Comparison of ENCODE assay signal across 8 mouse cellular contexts in the genomic region with DNA sequence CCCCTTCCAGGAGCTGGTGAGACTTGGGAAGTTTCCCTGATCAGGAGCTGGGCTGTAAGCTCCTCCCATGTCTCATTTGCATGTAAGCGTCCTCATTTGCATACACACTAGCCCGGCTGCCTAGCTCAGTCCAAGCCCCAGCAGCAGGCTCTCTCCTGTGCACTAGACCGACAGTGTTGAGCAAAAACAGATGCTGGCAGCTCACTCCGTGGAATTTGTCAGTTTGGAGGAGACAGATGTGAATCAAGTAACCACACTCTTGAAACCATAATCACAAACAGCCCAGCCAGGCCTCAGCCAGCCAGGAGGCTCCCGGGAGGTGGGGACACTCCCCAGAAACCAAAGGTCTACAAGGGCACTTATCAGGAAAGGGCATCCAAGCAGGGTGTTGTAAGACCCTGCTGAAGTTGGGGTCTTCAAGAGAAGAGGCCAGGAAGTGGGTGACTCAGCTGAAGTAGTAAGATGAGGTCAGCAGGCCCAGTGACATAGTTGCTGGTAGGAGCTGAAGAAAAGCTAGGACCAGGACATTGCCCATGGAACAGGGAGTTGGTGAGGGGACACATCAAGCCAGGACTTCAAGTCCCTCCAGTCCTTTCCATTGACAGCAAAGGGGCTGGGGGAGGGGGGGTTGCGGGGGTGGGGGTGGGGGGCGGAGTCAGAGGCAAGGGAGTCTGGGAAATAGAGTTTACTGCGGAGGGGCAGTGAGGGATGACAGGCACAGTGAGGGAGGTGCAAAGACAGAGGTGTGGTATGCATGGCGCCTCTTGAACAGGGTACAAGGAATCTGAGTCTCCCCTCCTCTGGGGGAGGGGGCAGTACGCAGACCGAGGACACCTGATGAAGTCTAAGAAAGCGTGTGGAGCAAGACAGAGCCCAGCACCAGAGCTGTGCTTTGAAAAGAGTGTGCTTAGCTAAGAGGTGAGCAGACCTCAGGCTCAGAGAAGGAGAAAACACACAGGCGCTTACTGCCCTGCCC. TPM values are rescaled to one million over a fixed set of nuclear protein-coding genes. Genes with fewer than 3 reads are reported as not detected.
DNase-seq lines count a peak whose midpoint lies in the region; ATAC-seq and TF ChIP-seq lines count a peak whose summit lies in the region.

No protein-coding gene starts in this region.

- peak; percentile 84 for ATAC-seq in embryonic facial prominence, embryonic 11.5 days (replicated peaks; ENCODE audit: insufficient number of reproducible peaks, low FRiP score, low TSS enrichment, low read depth)
- peak; percentile 67 for ATAC-seq in heart, postnatal 0 days (ENCODE audit: insufficient read depth, low read depth)
- 0 out of 2 replicates have a peak, but pooled peaks have one; percentile 39 for ATAC-seq in midbrain, postnatal 0 days (ENCODE audit: low FRiP score)

- peak overlapping the region; percentile 10 for H3K4me2 ChIP-seq in embryonic facial prominence, embryonic 11.5 days (ENCODE audit: low read depth, low read length)
- no peak overlapping the region for H3K4me2 ChIP-seq in heart, postnatal 0 days (ENCODE audit: low read depth, low read length)
- no peak overlapping the region for H3K4me2 ChIP-seq in midbrain, postnatal 0 days (ENCODE audit: low read depth, low read length, poor library complexity, severe bottlenecking)

- TF ChIP-seq CTCF in heart, postnatal 0 days (IDR thresholded peaks at IDR 0.05; ENCODE audit: low read depth): no peak
- TF ChIP-seq CTCF in midbrain, postnatal 0 days (IDR thresholded peaks at IDR 0.05): no peak

- H3K27ac ChIP-seq in embryonic facial prominence, embryonic 11.5 days (replicated peaks; ENCODE audit: low read depth, low read length): peak overlapping the region; percentile 75
- peak overlapping the region; percentile 74 for H3K27ac ChIP-seq in heart, postnatal 0 days (ENCODE audit: low read depth)
- H3K27ac ChIP-seq in midbrain, postnatal 0 days (ENCODE audit: low read depth, low read length): no peak overlapping the region

- peak overlapping the region; percentile 37 for H3K9ac ChIP-seq in embryonic facial prominence, embryonic 11.5 days (replicated peaks; ENCODE audit: low read length)
- H3K9ac ChIP-seq in heart, postnatal 0 days (replicated peaks; ENCODE audit: low read depth, low read length): no peak overlapping the region; the same call in 1 of the 2 replicates
- H3K9ac ChIP-seq in midbrain, postnatal 0 days (replicated peaks; ENCODE audit: low read length, poor library complexity, severe bottlenecking): no peak overlapping the region

- H3K4me1 ChIP-seq in embryonic facial prominence, embryonic 11.5 days (ENCODE audit: control insufficient read depth, insufficient read depth, low read length): peaks cover 15% of the 10 kb centered on the region
- peaks cover 17% of the 10 kb centered on the region for H3K4me1 ChIP-seq in heart, postnatal 0 days (ENCODE audit: control insufficient read depth, insufficient read depth)
- no peaks in the 10 kb centered on the region; the same call in 1 of the 2 replicates for H3K4me1 ChIP-seq in midbrain, postnatal 0 days (ENCODE audit: insufficient read depth, low read length)

- WGBS in embryonic facial prominence, embryonic 11.5 days: 15% methylated on average over 13 of the region's 13 CpGs
- 29% methylated on average over 13 of the region's 13 CpGs for WGBS in heart, postnatal 0 days
- WGBS in midbrain, postnatal 0 days: 25% methylated on average over 12 of the region's 13 CpGs

- no peaks in the 10 kb centered on the region for H3K27me3 ChIP-seq in embryonic facial prominence, embryonic 11.5 days (ENCODE audit: control insufficient read depth, insufficient read depth, low read length)
- no peaks in the 10 kb centered on the region for H3K27me3 ChIP-seq in heart, postnatal 0 days (ENCODE audit: control insufficient read depth, insufficient read depth, low read length)
- H3K27me3 ChIP-seq in midbrain, postnatal 0 days (ENCODE audit: insufficient read depth, low read length): no peaks in the 10 kb centered on the region

- no peaks in the 10 kb centered on the region for H3K9me3 ChIP-seq in embryonic facial prominence, embryonic 11.5 days (replicated peaks; ENCODE audit: control insufficient read depth, low read length)
- H3K9me3 ChIP-seq in heart, postnatal 0 days (replicated peaks; ENCODE audit: control insufficient read depth, low read length): no peaks in the 10 kb centered on the region
- no peaks in the 10 kb centered on the region for H3K9me3 ChIP-seq in midbrain, postnatal 0 days (ENCODE audit: low read length)

- no peak overlapping the region for H3K4me3 ChIP-seq in embryonic facial prominence, embryonic 11.5 days (ENCODE audit: low read depth, low read length)
- no peak overlapping the region for H3K4me3 ChIP-seq in heart, postnatal 0 days (ENCODE audit: low read depth, low read length)
- no peak overlapping the region for H3K4me3 ChIP-seq in midbrain, postnatal 0 days (ENCODE audit: low read depth, low read length)

- DNase-seq in MEL-GATA-1-ER (ENCODE audit: extremely low read depth, low read depth): peak; percentile 16
- DNase-seq in embryonic facial prominence, embryonic 11.5 days (ENCODE audit: low spot score): peak; percentile 93
- peak; percentile 71 for DNase-seq in heart, postnatal 0 days (ENCODE audit: low spot score)
- DNase-seq in kidney, postnatal 4 days: peak; percentile 69 to 78
- peak; percentile 71 for DNase-seq in midbrain, postnatal 0 days (ENCODE audit: low spot score)
- no peak for DNase-seq in right cerebral cortex, postnatal 36 days (ENCODE audit: low spot score in 2 of 2)
- no peak for DNase-seq in spleen, postnatal 36 days (ENCODE audit: low spot score in 2 of 2)
- no peak for DNase-seq in adrenal gland, postnatal 4 days (ENCODE audit: low spot score in 2 of 2)

- no peaks in the 10 kb centered on the region for H3K36me3 ChIP-seq in embryonic facial prominence, embryonic 11.5 days (replicated peaks; ENCODE audit: control insufficient read depth, insufficient read depth, low read depth, low read length)
- H3K36me3 ChIP-seq in heart, postnatal 0 days (replicated peaks; ENCODE audit: control insufficient read depth, insufficient read depth, low read length): no peaks in the 10 kb centered on the region
- no peaks in the 10 kb centered on the region for H3K36me3 ChIP-seq in midbrain, postnatal 0 days (ENCODE audit: insufficient read depth, low read length)

- TF ChIP-seq EP300 in heart, postnatal 0 days (IDR thresholded peaks at IDR 0.05; ENCODE audit: low read depth): no peak

RNA-seq across cellular contexts. Expression of gene Gse1, which starts 11.1 kb away (rescaled TPM):
- polyA plus RNA-seq in embryonic facial prominence, embryonic 11.5 days (2014; fragmentation: Nextera tagmentation; extraction: Ambion mirVana): 7.5 and 8.1 TPM in 2 replicates
- 18.7 and 30.8 TPM in 2 replicates for total RNA-seq in heart, postnatal 0 days (2014; rRNA removed; ENCODE audit: low replicate concordance)
- polyA plus RNA-seq in heart, postnatal 0 days (2015; fragmentation: Nextera tagmentation; extraction: Ambion mirVana): 4.1 and 5.4 TPM in 2 replicates
- total RNA-seq in midbrain, postnatal 0 days (2014; rRNA removed): 47.3 and 51.3 TPM in 2 replicates
- polyA plus RNA-seq in midbrain, postnatal 0 days (2015; fragmentation: Nextera tagmentation; extraction: Ambion mirVana): 9.9 and 12.4 TPM in 2 replicates
- 10 to 100 TPM; 58.1 to 60.7 TPM for total RNA-seq in adrenal gland, postnatal 4 days (2021)

RNA-seq across cellular contexts. Expression of gene Fam92b, which starts 39.9 kb away (rescaled TPM):
- 1.4 and 1.5 TPM in 2 replicates for polyA plus RNA-seq in embryonic facial prominence, embryonic 11.5 days (2014; fragmentation: Nextera tagmentation; extraction: Ambion mirVana)
- not detected in 2 replicates for total RNA-seq in heart, postnatal 0 days (2014; rRNA removed; ENCODE audit: low replicate concordance)
- 0.44 TPM in 1 of 2 replicates, not detected in the other for polyA plus RNA-seq in heart, postnatal 0 days (2015; fragmentation: Nextera tagmentation; extraction: Ambion mirVana)
- total RNA-seq in midbrain, postnatal 0 days (2014; rRNA removed): 1.0 and 2.0 TPM in 2 replicates
- polyA plus RNA-seq in midbrain, postnatal 0 days (2015; fragmentation: Nextera tagmentation; extraction: Ambion mirVana): 1.7 and 2.4 TPM in 2 replicates
- 1 to 10 TPM; 1.6 to 2.3 TPM for total RNA-seq in adrenal gland, postnatal 4 days (2021)

Comparison
In these comparisons a context has a peak if more than half of its experiments do, and no peak if none do; other contexts are left out.
1. DNase-seq: peak in MEL-GATA-1-ER (single experiment), embryonic facial prominence, embryonic 11.5 days (single experiment), heart, postnatal 0 days (single experiment), kidney, postnatal 4 days (2 of 2) and midbrain, postnatal 0 days (single experiment); none in right cerebral cortex, postnatal 36 days (0 of 2), spleen, postnatal 36 days (0 of 2) and adrenal gland, postnatal 4 days (0 of 2).
2. Peak in every context shown above with its lines, with median percentiles within 50 percentile points of each other: ATAC-seq.